Mouse (Mus musculus): ENCODE measurements around the gene Ndufa10. TPM values are rescaled to one million over a fixed set of nuclear protein-coding genes. Genes with fewer than 3 reads are reported as not detected.

The Ndufa10 gene
- polyA plus RNA-seq, 1 experiment from 2014 or later: 72.4 TPM

GRCm38 (mm10) chr1:92393166-92393565 is 80.5 kb downstream of the Ndufa10 start:
- Histone ChIP-seq H3K4me3 (ENCODE audit: inconsistent target) (no peak overlapping the region), H3K27ac (no peak overlapping the region), H3K36me3 (ENCODE audit: inconsistent target) (no peaks in the 10 kb centered on the region), H3K79me2 (ENCODE audit: inconsistent target) (no peaks in the 10 kb centered on the region)
- WGBS (ENCODE audit: missing documents): 82% methylated on average over 4 of the region's 6 CpGs

Other genes starting within 250 kb of the Ndufa10 start
- gene Olfr1416, start 11.3 kb upstream of the Ndufa10 start, polyA plus RNA-seq (2018): not detected in 3 replicates
- not detected in 3 replicates for gene Olfr1415, start 22.2 kb upstream of the Ndufa10 start, polyA plus RNA-seq (2018)
- not detected in 3 replicates for gene Olfr1414, start 44.8 kb upstream of the Ndufa10 start, polyA plus RNA-seq (2018)
- not detected in 3 replicates for gene Olfr1413, start 97.5 kb upstream of the Ndufa10 start, polyA plus RNA-seq (2018)
- not detected in 3 replicates for gene Olfr1412, start 111.9 kb upstream of the Ndufa10 start, polyA plus RNA-seq (2018)
- gene Olfr1411, start 120.6 kb upstream of the Ndufa10 start, polyA plus RNA-seq (2018): not detected in 3 replicates
- gene Olfr1410, start 131.9 kb upstream of the Ndufa10 start, polyA plus RNA-seq (2018): not detected in 3 replicates
- not detected in 3 replicates for gene Olfr12, start 143.9 kb upstream of the Ndufa10 start, polyA plus RNA-seq (2018)
- gene Cops9, start 168.1 kb upstream of the Ndufa10 start, polyA plus RNA-seq (2018): 112 to 471 TPM (median 428 TPM) in 3 replicates
- gene Otos, start 175.0 kb upstream of the Ndufa10 start, polyA plus RNA-seq (2018): not detected in 3 replicates

Measured in macrophage (primary cell).